Mouse (Mus musculus): ENCODE results near the gene Itih4. TPM values are rescaled to one million over a fixed set of nuclear protein-coding genes. Genes with fewer than 3 reads are reported as not detected.
A peak's percentile ranks its signal among the peaks of the same experiment; 100 is the strongest.

The Itih4 gene
- polyA plus RNA-seq, 1 experiment from 2014 or later: 0.16 TPM

DNA sequence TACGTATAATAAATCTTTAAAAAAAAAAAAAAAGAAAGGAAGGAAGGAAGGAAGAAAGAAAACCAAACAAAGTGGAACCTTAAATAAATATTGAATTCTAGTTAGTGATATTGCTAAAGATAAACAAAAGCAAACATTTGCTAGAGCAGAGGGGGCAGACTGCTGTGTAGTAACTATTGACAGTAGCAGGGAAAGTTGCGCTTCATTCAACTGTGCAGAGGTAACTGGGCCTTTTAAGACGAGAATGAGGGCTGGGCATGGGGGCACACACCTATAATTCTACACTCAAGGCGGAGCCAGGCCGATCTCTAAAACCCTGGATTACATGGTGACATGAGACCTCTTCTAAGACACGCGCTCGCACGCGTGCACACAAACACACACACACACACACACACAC lies 63.7 kb downstream of the Itih4 start:
- no peak for ATAC-seq (ENCODE audit: borderline replicate concordance, extremely low read depth, low FRiP score, low TSS enrichment)
- 89% methylated on average over 10 of the region's 10 CpGs for WGBS

GRCm38 (mm10) chr14:30951154-30951825 lies 65.0 kb downstream of the Itih4 start, which contains the start of gene Nek4:
Gene Nek4, plus strand, starts transcription at chr14:30951377.
- peak; percentile 99 for ATAC-seq (ENCODE audit: borderline replicate concordance, extremely low read depth, low FRiP score, low TSS enrichment)
- Histone ChIP-seq H3K27me3 (no peaks in the 10 kb centered on the region), H3K4me1 (peaks cover 4% of the 10 kb centered on the region; the same call in 1 of the 2 replicates), H3K36me3 (no peaks in the 10 kb centered on the region), H3K27ac (peak within 1 kb of the TSS; percentile 57), H3K9me3 (no peaks in the 10 kb centered on the region), H3K4me2 (peak within 1 kb of the TSS; percentile 81), H3K9ac (peak within 1 kb of the TSS; percentile 79), H3K4me3 (peak within 1 kb of the TSS; percentile 87)
- WGBS: under 1% methylated on average over 57 of the region's 57 CpGs

More for the DNA sequence above, 63.7 kb downstream of the Itih4 start:
- H3K9ac ChIP-seq: no peak overlapping the region
- H3K9me3 ChIP-seq: no peaks in the 10 kb centered on the region
- no peak overlapping the region for H3K4me3 ChIP-seq
- H3K4me2 ChIP-seq: no peak overlapping the region
- no peaks in the 10 kb centered on the region for H3K36me3 ChIP-seq
- no peak overlapping the region for H3K27ac ChIP-seq
- H3K27me3 ChIP-seq: no peaks in the 10 kb centered on the region
- H3K4me1 ChIP-seq: peaks cover 4% of the 10 kb centered on the region; the same call in 1 of the 2 replicates

Other genes starting within 250 kb of the Itih4 start
- 17.4 and 17.8 TPM in 2 replicates for gene Rft1, start 232.1 kb upstream of the Itih4 start, polyA plus RNA-seq (2015; fragmentation: Nextera tagmentation; extraction: Ambion mirVana)
- 11.7 and 12.7 TPM in 2 replicates for gene Sfmbt1, start 171.6 kb upstream of the Itih4 start, polyA plus RNA-seq (2015; fragmentation: Nextera tagmentation; extraction: Ambion mirVana)
- 29.9 and 30.0 TPM in 2 replicates for gene Tmem110, start 60.9 kb upstream of the Itih4 start, polyA plus RNA-seq (2015; fragmentation: Nextera tagmentation; extraction: Ambion mirVana)
- gene Mustn1, start 7.3 kb upstream of the Itih4 start, polyA plus RNA-seq (2015; fragmentation: Nextera tagmentation; extraction: Ambion mirVana): 8.0 and 9.3 TPM in 2 replicates
- gene Itih3, start 37.3 kb downstream of the Itih4 start, polyA plus RNA-seq (2015; fragmentation: Nextera tagmentation; extraction: Ambion mirVana): 0.50 and 2.4 TPM in 2 replicates
- gene Itih1, start 56.8 kb downstream of the Itih4 start, polyA plus RNA-seq (2015; fragmentation: Nextera tagmentation; extraction: Ambion mirVana): 0.06 and 0.31 TPM in 2 replicates
- gene Nek4, start 64.9 kb downstream of the Itih4 start, polyA plus RNA-seq (2015; fragmentation: Nextera tagmentation; extraction: Ambion mirVana): 12.8 and 13.1 TPM in 2 replicates
- gene Glt8d1, start 114.9 kb downstream of the Itih4 start, polyA plus RNA-seq (2015; fragmentation: Nextera tagmentation; extraction: Ambion mirVana): 67.0 and 70.1 TPM in 2 replicates
- 399 and 416 TPM in 2 replicates for gene Spcs1, start 115.2 kb downstream of the Itih4 start, polyA plus RNA-seq (2015; fragmentation: Nextera tagmentation; extraction: Ambion mirVana)
- 131 and 140 TPM in 2 replicates for gene Pbrm1, start 132.7 kb downstream of the Itih4 start, polyA plus RNA-seq (2015; fragmentation: Nextera tagmentation; extraction: Ambion mirVana)
- 81.4 and 89.4 TPM in 2 replicates for gene Gnl3, start 132.7 kb downstream of the Itih4 start, polyA plus RNA-seq (2015; fragmentation: Nextera tagmentation; extraction: Ambion mirVana)
- 70.8 and 75.2 TPM in 2 replicates for gene Smim4, start 242.5 kb downstream of the Itih4 start, polyA plus RNA-seq (2015; fragmentation: Nextera tagmentation; extraction: Ambion mirVana)
- gene Nt5dc2, start 244.6 kb downstream of the Itih4 start, polyA plus RNA-seq (2015; fragmentation: Nextera tagmentation; extraction: Ambion mirVana): 451 and 472 TPM in 2 replicates

All from lung, embryonic 15.5 days (tissue).